Mouse (Mus musculus) spleen, adult 2 months (tissue): ENCODE results near the gene Zzef1.

Experiments used
- CTCF ChIP-seq: fragments of 200-500 bp; IDR thresholded peaks from 2 replicates; pipeline ENCODE4 v1.5.1; 2011; ENCODE audit warnings: mild to moderate bottlenecking, inconsistent platforms; ENCODE audit not compliant: insufficient read depth, insufficient read length, insufficient replicate concordance; ENCODE audit errors: extremely low read depth
- POLR2A ChIP-seq: fragments of 200-500 bp; IDR thresholded peaks from 2 replicates; pipeline ENCODE4 v1.6.1; 2011; ENCODE audit warnings: low read depth, low read length, inconsistent platforms

GRCm38 (mm10) chr11:72955339-72955974 lies 159.4 kb downstream of the Zzef1 start:
- TF ChIP-seq POLR2A (no peak), CTCF (no peak)
